Mouse (Mus musculus): Measurements from ENCODE around the gene Mex3d. TPM values are rescaled to one million over a fixed set of nuclear protein-coding genes. Genes with fewer than 3 reads are reported as not detected.

Gene Mex3d
- polyA plus RNA-seq, 1 experiment from 2014 or later, result 0.72 TPM

GRCm38 (mm10) chr10:80336263-80336662 lies 51.2 kb downstream of the Mex3d start:
- Histone ChIP-seq H3K9ac (replicated peaks) (no peak overlapping the region), H3K4me3 (ENCODE audit: low read depth, low read length) (no peak overlapping the region), H3K4me1 (ENCODE audit: insufficient read depth) (peaks cover 36% of the 10 kb centered on the region), H3K36me3 (replicated peaks; ENCODE audit: insufficient read depth, low read length) (peaks cover 16% of the 10 kb centered on the region), H3K4me2 (ENCODE audit: low read depth, low read length) (no peak overlapping the region), H3K27ac (ENCODE audit: low read depth) (no peak overlapping the region), H3K9me3 (ENCODE audit: low read length) (no peaks in the 10 kb centered on the region), H3K27me3 (ENCODE audit: insufficient read depth, low read length) (peaks cover 9% of the 10 kb centered on the region)
- DNase-seq (no peak), ATAC-seq (no peak)
- 70% methylated on average over 12 of the region's 12 CpGs for WGBS (ENCODE audit: insufficient replicate concordance)
- TF ChIP-seq CTCF (IDR thresholded peaks at IDR 0.05; ENCODE audit: low read depth) (no peak), EP300 (IDR thresholded peaks at IDR 0.05; ENCODE audit: low read depth) (no peak)

GRCm38 (mm10) chr10:80332525-80332989 lies 54.9 kb downstream of the Mex3d start:
- Histone ChIP-seq H3K4me3 (ENCODE audit: low read depth, low read length) (no peak overlapping the region), H3K36me3 (replicated peaks; ENCODE audit: insufficient read depth, low read length) (peaks cover 16% of the 10 kb centered on the region), H3K9me3 (ENCODE audit: low read length) (no peaks in the 10 kb centered on the region), H3K27me3 (ENCODE audit: insufficient read depth, low read length) (no peaks in the 10 kb centered on the region), H3K4me1 (ENCODE audit: insufficient read depth) (peaks cover 42% of the 10 kb centered on the region), H3K27ac (ENCODE audit: low read depth) (peak overlapping the region; percentile 97), H3K9ac (replicated peaks) (peak overlapping the region; percentile 79), H3K4me2 (ENCODE audit: low read depth, low read length) (peak overlapping the region; percentile 94)
- DNase-seq (no peak), ATAC-seq (no peak)
- no peak for TF ChIP-seq EP300 (IDR thresholded peaks at IDR 0.05; ENCODE audit: low read depth)
- no peak for TF ChIP-seq CTCF (IDR thresholded peaks at IDR 0.05; ENCODE audit: low read depth)
- WGBS (ENCODE audit: insufficient replicate concordance), result 52% methylated on average over 5 of the region's 5 CpGs

- DNase-seq (peak; percentile 84), ATAC-seq (peak; percentile 62)
- 33% methylated on average over 10 of the region's 10 CpGs for WGBS (ENCODE audit: insufficient replicate concordance)
- H3K4me3 ChIP-seq (ENCODE audit: low read depth, low read length), result peak overlapping the region; percentile 59
- peak overlapping the region; percentile 79 for H3K9ac ChIP-seq (replicated peaks)
- peak overlapping the region; percentile 97 for H3K27ac ChIP-seq (ENCODE audit: low read depth)
- peak overlapping the region; percentile 94 for H3K4me2 ChIP-seq (ENCODE audit: low read depth, low read length)
- peaks cover 16% of the 10 kb centered on the region for H3K36me3 ChIP-seq (replicated peaks; ENCODE audit: insufficient read depth, low read length)
- H3K4me1 ChIP-seq (ENCODE audit: insufficient read depth), result peaks cover 42% of the 10 kb centered on the region
- H3K27me3 ChIP-seq (ENCODE audit: insufficient read depth, low read length), result no peaks in the 10 kb centered on the region
- H3K9me3 ChIP-seq (ENCODE audit: low read length), result no peaks in the 10 kb centered on the region
- no peak for TF ChIP-seq CTCF (IDR thresholded peaks at IDR 0.05; ENCODE audit: low read depth)
- peak; percentile 72 for TF ChIP-seq EP300 (IDR thresholded peaks at IDR 0.05; ENCODE audit: low read depth)
These were observed 55.6 kb downstream of the Mex3d start for GRCm38 (mm10) chr10:80331636-80332524.

GRCm38 (mm10) chr10:80330888-80331287 lies 56.6 kb downstream of the Mex3d start:
- no peak for DNase-seq
- peak overlapping the region; percentile 94 for H3K4me2 ChIP-seq (ENCODE audit: low read depth, low read length)
- H3K9ac ChIP-seq (replicated peaks), result peak overlapping the region; percentile 79
- TF ChIP-seq EP300 (IDR thresholded peaks at IDR 0.05; ENCODE audit: low read depth) (no peak), CTCF (IDR thresholded peaks at IDR 0.05; ENCODE audit: low read depth) (no peak)
- H3K36me3 ChIP-seq (replicated peaks; ENCODE audit: insufficient read depth, low read length), result peaks cover 14% of the 10 kb centered on the region
- H3K27ac ChIP-seq (ENCODE audit: low read depth), result peak overlapping the region; percentile 97
- peaks cover 42% of the 10 kb centered on the region for H3K4me1 ChIP-seq (ENCODE audit: insufficient read depth)
- peak overlapping the region; percentile 59 for H3K4me3 ChIP-seq (ENCODE audit: low read depth, low read length)
- no peak for ATAC-seq
- H3K9me3 ChIP-seq (ENCODE audit: low read length), result no peaks in the 10 kb centered on the region
- WGBS (ENCODE audit: insufficient replicate concordance), result 52% methylated on average over 2 of the region's 2 CpGs
- H3K27me3 ChIP-seq (ENCODE audit: insufficient read depth, low read length), result no peaks in the 10 kb centered on the region

Small RNAs within 50 kb of the gene (microRNA-seq; reads per million reads assigned to microRNA genes)
- not detected for gene Gm22721

Other genes starting within 250 kb of the Mex3d start
- 537 and 576 TPM in 2 replicates for gene Atp5d, start 249.0 kb downstream of the Mex3d start, polyA plus RNA-seq (2015; fragmentation: Nextera tagmentation; extraction: Ambion mirVana)
- 0.11 and 0.18 TPM in 2 replicates for gene Cbarp, start 246.8 kb downstream of the Mex3d start, polyA plus RNA-seq (2015; fragmentation: Nextera tagmentation; extraction: Ambion mirVana)
- 3.0 and 4.3 TPM in 2 replicates for gene Midn, start 239.4 kb downstream of the Mex3d start, polyA plus RNA-seq (2015; fragmentation: Nextera tagmentation; extraction: Ambion mirVana)
- gene Cirbp, start 221.7 kb downstream of the Mex3d start, polyA plus RNA-seq (2015; fragmentation: Nextera tagmentation; extraction: Ambion mirVana), result 87.0 and 93.3 TPM in 2 replicates
- 6.7 and 6.8 TPM in 2 replicates for gene 1600002K03Rik, start 214.7 kb downstream of the Mex3d start, polyA plus RNA-seq (2015; fragmentation: Nextera tagmentation; extraction: Ambion mirVana)
- 0.15 and 0.18 TPM in 2 replicates for gene Efna2, start 208.2 kb downstream of the Mex3d start, polyA plus RNA-seq (2015; fragmentation: Nextera tagmentation; extraction: Ambion mirVana)
- gene Mum1, start 161.2 kb downstream of the Mex3d start, polyA plus RNA-seq (2015; fragmentation: Nextera tagmentation; extraction: Ambion mirVana), result 9.8 and 13.3 TPM in 2 replicates
- 313 and 321 TPM in 2 replicates for gene Ndufs7, start 138.5 kb downstream of the Mex3d start, polyA plus RNA-seq (2015; fragmentation: Nextera tagmentation; extraction: Ambion mirVana)
- gene Gamt, start 126.6 kb downstream of the Mex3d start, polyA plus RNA-seq (2015; fragmentation: Nextera tagmentation; extraction: Ambion mirVana), result 93.9 and 101 TPM in 2 replicates
- 19.5 and 21.8 TPM in 2 replicates for gene Dazap1, start 126.2 kb downstream of the Mex3d start, polyA plus RNA-seq (2015; fragmentation: Nextera tagmentation; extraction: Ambion mirVana)
- 453 and 466 TPM in 2 replicates for gene Rps15, start 95.2 kb downstream of the Mex3d start, polyA plus RNA-seq (2015; fragmentation: Nextera tagmentation; extraction: Ambion mirVana)
- gene Apc2, start 91.7 kb downstream of the Mex3d start, polyA plus RNA-seq (2015; fragmentation: Nextera tagmentation; extraction: Ambion mirVana), result 0.05 and 0.20 TPM in 2 replicates
- 25.5 and 27.4 TPM in 2 replicates for gene 2310011J03Rik, start 67.1 kb downstream of the Mex3d start, polyA plus RNA-seq (2015; fragmentation: Nextera tagmentation; extraction: Ambion mirVana)
- 5.6 TPM in 2 replicates for gene Pcsk4, start 58.2 kb downstream of the Mex3d start, polyA plus RNA-seq (2015; fragmentation: Nextera tagmentation; extraction: Ambion mirVana)
- gene Reep6, start 57.7 kb downstream of the Mex3d start, polyA plus RNA-seq (2015; fragmentation: Nextera tagmentation; extraction: Ambion mirVana), result 167 and 174 TPM in 2 replicates
- 1.5 and 1.8 TPM in 2 replicates for gene Adamtsl5, start 39.2 kb downstream of the Mex3d start, polyA plus RNA-seq (2015; fragmentation: Nextera tagmentation; extraction: Ambion mirVana)
- gene Plk5, start 31.2 kb downstream of the Mex3d start, polyA plus RNA-seq (2015; fragmentation: Nextera tagmentation; extraction: Ambion mirVana), result 0.08 and 0.20 TPM in 2 replicates
- gene Mbd3, start 11.9 kb upstream of the Mex3d start, polyA plus RNA-seq (2015; fragmentation: Nextera tagmentation; extraction: Ambion mirVana), result 33.4 and 33.5 TPM in 2 replicates
- 753 and 771 TPM in 2 replicates for gene Uqcr11, start 19.2 kb upstream of the Mex3d start, polyA plus RNA-seq (2015; fragmentation: Nextera tagmentation; extraction: Ambion mirVana)
- 28.2 and 29.5 TPM in 2 replicates for gene Tcf3, start 46.0 kb upstream of the Mex3d start, polyA plus RNA-seq (2015; fragmentation: Nextera tagmentation; extraction: Ambion mirVana)
- gene Onecut3, start 107.2 kb upstream of the Mex3d start, polyA plus RNA-seq (2015; fragmentation: Nextera tagmentation; extraction: Ambion mirVana), result not detected in 2 replicates
- gene Atp8b3, start 151.5 kb upstream of the Mex3d start, polyA plus RNA-seq (2015; fragmentation: Nextera tagmentation; extraction: Ambion mirVana), result not detected in 2 replicates
- 7.4 and 8.1 TPM in 2 replicates for gene Rexo1, start 173.9 kb upstream of the Mex3d start, polyA plus RNA-seq (2015; fragmentation: Nextera tagmentation; extraction: Ambion mirVana)
- gene Klf16, start 189.7 kb upstream of the Mex3d start, polyA plus RNA-seq (2015; fragmentation: Nextera tagmentation; extraction: Ambion mirVana), result 6.1 and 6.5 TPM in 2 replicates
- gene Abhd17a, start 202.7 kb upstream of the Mex3d start, polyA plus RNA-seq (2015; fragmentation: Nextera tagmentation; extraction: Ambion mirVana), result 50.2 and 59.3 TPM in 2 replicates
- 27.5 and 29.2 TPM in 2 replicates for gene Scamp4, start 215.2 kb upstream of the Mex3d start, polyA plus RNA-seq (2015; fragmentation: Nextera tagmentation; extraction: Ambion mirVana)
- gene Adat3, start 215.2 kb upstream of the Mex3d start, polyA plus RNA-seq (2015; fragmentation: Nextera tagmentation; extraction: Ambion mirVana), result 2.1 and 2.6 TPM in 2 replicates
- gene Gm49322, start 218.4 kb upstream of the Mex3d start, polyA plus RNA-seq (2015; fragmentation: Nextera tagmentation; extraction: Ambion mirVana), result 0.20 and 0.52 TPM in 2 replicates
- 41.4 and 45.8 TPM in 2 replicates for gene Csnk1g2, start 235.2 kb upstream of the Mex3d start, polyA plus RNA-seq (2015; fragmentation: Nextera tagmentation; extraction: Ambion mirVana)

All from liver, postnatal 0 days (tissue).